Mouse (Mus musculus) MEL (cell line): Measurements from ENCODE around the gene Cand2. TPM values are rescaled to one million over a fixed set of nuclear protein-coding genes. Genes with fewer than 3 reads are reported as not detected.

Source experiments
- DNase-seq: peaks from one replicate; pipeline ENCODE4 v3.0.0; 2011; ENCODE audit warnings: low read depth, low spot score
- H3K27ac ChIP-seq: 2 replicates; pipeline ENCODE4 v1.5.1; 2012; ENCODE audit warnings: low read depth, mild to moderate bottlenecking, control low read depth, low read length, moderate library complexity; ENCODE audit not compliant: control insufficient read depth
- H3K27me3 ChIP-seq, 2 experiments: fragments of 150-350 bp in 1 of 2; sonication (generic) in 1 of 2; 2 replicates each; pipeline ENCODE4 v1.6.1; 2012; ENCODE audit warnings: low read length in 2 of 2, mild to moderate bottlenecking in 2 of 2, improper control_type of control experiment in 1 of 2, moderate library complexity in 1 of 2; ENCODE audit not compliant: insufficient read depth in 2 of 2, control insufficient read depth in 1 of 2
- H3K36me3 ChIP-seq, 2 experiments: 2 replicates each; pipeline ENCODE4 v1.6.1; 2012 to 2014; ENCODE audit warnings: low read length in 2 of 2, improper control_type of control experiment in 1 of 2, inconsistent platforms in 1 of 2, mild to moderate bottlenecking in 1 of 2; ENCODE audit not compliant: insufficient read depth in 2 of 2, control insufficient read depth in 1 of 2
- H3K4me1 ChIP-seq, 2 experiments: fragments of 150-350 bp in 1 of 2; sonication (generic) in 1 of 2; 2 replicates each; pipeline ENCODE4 v1.6.1; 2012; ENCODE audit warnings: low read length in 2 of 2, improper control_type of control experiment in 1 of 2, mild to moderate bottlenecking in 1 of 2; ENCODE audit not compliant: insufficient read depth in 2 of 2, control insufficient read depth in 1 of 2
- H3K4me3 ChIP-seq, 2 experiments: fragments of 150-350 bp in 1 of 2; sonication (generic) in 1 of 2; 2 replicates each; pipeline ENCODE4 v1.5.1; 2012; ENCODE audit warnings: low read depth in 2 of 2, low read length in 2 of 2, mild to moderate bottlenecking in 2 of 2, moderate library complexity in 2 of 2, control low read depth in 1 of 2, improper control_type of control experiment in 1 of 2; ENCODE audit not compliant: control insufficient read depth in 1 of 2, insufficient read depth in 1 of 2
- H3K79me2 ChIP-seq: 2 replicates; pipeline ENCODE4 v1.6.1; 2012; ENCODE audit warnings: mild to moderate bottlenecking, low read length, moderate library complexity; ENCODE audit not compliant: control insufficient read depth, poor library complexity, insufficient read depth
- H3K9ac ChIP-seq: 2 replicates; pipeline ENCODE4 v1.6.1; 2012; ENCODE audit warnings: low read depth, mild to moderate bottlenecking, control low read depth, low read length, moderate library complexity; ENCODE audit not compliant: control insufficient read depth, poor library complexity, severe bottlenecking
- H3K9me3 ChIP-seq: fragments of 150-350 bp; sonication (generic); replicated peaks from 2 replicates; pipeline ENCODE4 v1.6.1; 2012; ENCODE audit warnings: mild to moderate bottlenecking, low read length, improper control_type of control experiment, moderate library complexity; ENCODE audit not compliant: insufficient read depth
- CHD2 ChIP-seq: IDR thresholded peaks from 2 replicates; pipeline ENCODE4 v1.6.1; 2011; ENCODE audit warnings: low read length, improper control_type of control experiment
- CTCF ChIP-seq, 3 experiments: IDR thresholded peaks in 2 of 3; conservative IDR thresholded peaks in 1 of 3; 2 replicates each; pipeline ENCODE4 v1.5.1; 2011 to 2012; ENCODE audit warnings: low read length in 3 of 3, low read depth in 2 of 3, mild to moderate bottlenecking in 2 of 3, improper control_type of control experiment in 1 of 3, inconsistent platforms in 1 of 3, mixed read lengths in 1 of 3, moderate library complexity in 1 of 3; ENCODE audit not compliant: control insufficient read depth in 1 of 3, insufficient read depth in 1 of 3, poor library complexity in 1 of 3, severe bottlenecking in 1 of 3
- ETS1 ChIP-seq: IDR thresholded peaks from 2 replicates; pipeline ENCODE4 v1.6.1; 2012; ENCODE audit warnings: low read depth, mild to moderate bottlenecking, inconsistent platforms, low read length, improper control_type of control experiment, moderate library complexity
- GATA1 ChIP-seq: IDR thresholded peaks from 2 replicates; pipeline ENCODE4 v1.6.1; 2011; ENCODE audit warnings: low read depth, low read length, improper control_type of control experiment
- HCFC1 ChIP-seq: IDR thresholded peaks from 2 replicates; pipeline ENCODE4 v1.6.1; 2012; ENCODE audit warnings: low read depth, mild to moderate bottlenecking, inconsistent platforms, low read length, improper control_type of control experiment, moderate library complexity
- KAT2A ChIP-seq: conservative IDR thresholded peaks from 2 replicates; pipeline ENCODE4 v1.6.1; 2012; ENCODE audit warnings: low read depth, low read length, improper control_type of control experiment, inconsistent platforms
- MEF2A ChIP-seq: IDR thresholded peaks from 2 replicates; pipeline ENCODE4 v1.6.1; 2014; ENCODE audit warnings: low read depth, mild to moderate bottlenecking, inconsistent platforms, low read length, improper control_type of control experiment; ENCODE audit not compliant: poor library complexity, insufficient replicate concordance, severe bottlenecking; ENCODE audit errors: extremely low read depth
- MYB ChIP-seq: IDR thresholded peaks from 2 replicates; pipeline ENCODE4 v1.6.1; 2011; ENCODE audit warnings: mild to moderate bottlenecking, low read depth, low read length, improper control_type of control experiment
- NRF1 ChIP-seq: IDR thresholded peaks from 2 replicates; pipeline ENCODE4 v1.6.1; 2014; ENCODE audit warnings: low read depth, mild to moderate bottlenecking, inconsistent platforms, low read length, improper control_type of control experiment, moderate library complexity; ENCODE audit not compliant: poor library complexity, insufficient read depth, severe bottlenecking
- RAD21 ChIP-seq: IDR thresholded peaks from 2 replicates; pipeline ENCODE4 v1.6.1; 2011; ENCODE audit warnings: mild to moderate bottlenecking, low read depth, low read length, improper control_type of control experiment
- RCOR1 ChIP-seq: IDR thresholded peaks from 2 replicates; pipeline ENCODE4 v1.6.1; 2012; ENCODE audit warnings: low read depth, mild to moderate bottlenecking, inconsistent platforms, low read length, improper control_type of control experiment
- SIN3A ChIP-seq: IDR thresholded peaks from 2 replicates; pipeline ENCODE4 v1.6.1; 2012; ENCODE audit warnings: low read length, improper control_type of control experiment, inconsistent platforms
- TBP ChIP-seq: IDR thresholded peaks from 2 replicates; pipeline ENCODE4 v1.8.0; 2011; ENCODE audit warnings: low read depth, low read length, improper control_type of control experiment
- TCF12 ChIP-seq: IDR thresholded peaks from 2 replicates; pipeline ENCODE4 v1.6.1; 2014; ENCODE audit warnings: low read depth, mild to moderate bottlenecking, inconsistent platforms, low read length, improper control_type of control experiment, moderate library complexity
- USF1 ChIP-seq: IDR thresholded peaks from 2 replicates; pipeline ENCODE4 v1.6.1; 2014; ENCODE audit warnings: low read depth, mild to moderate bottlenecking, inconsistent platforms, low read length, improper control_type of control experiment, moderate library complexity
- USF2 ChIP-seq, 2 experiments: IDR thresholded peaks; 2 replicates each; pipeline ENCODE4 v1.6.1; 2011 to 2012; ENCODE audit warnings: improper control_type of control experiment in 2 of 2, low read length in 2 of 2, borderline replicate concordance in 1 of 2, inconsistent platforms in 1 of 2, low read depth in 1 of 2, mild to moderate bottlenecking in 1 of 2; ENCODE audit not compliant: insufficient read depth in 1 of 2
- ZKSCAN1 ChIP-seq: IDR thresholded peaks from 2 replicates; pipeline ENCODE4 v1.6.1; 2012; ENCODE audit warnings: low read depth, mild to moderate bottlenecking, inconsistent platforms, low read length, improper control_type of control experiment, moderate library complexity
- ZMIZ1 ChIP-seq: IDR thresholded peaks from 2 replicates; pipeline ENCODE4 v1.6.1; 2012; ENCODE audit warnings: low read depth, mild to moderate bottlenecking, inconsistent platforms, low read length, improper control_type of control experiment, moderate library complexity
- polyA plus RNA-seq, 2 experiments: library from polyadenylated mRNA; stranded (reverse) in 1 of 2; unstranded in 1 of 2; fragments of >175 nt in 1 of 2; fragments of >200 nt in 1 of 2; gene quantifications; 2 replicates each; pipeline versions ENCODE4 v1.2.1 to v1.2.4; 2012; ENCODE audit warnings: low replicate concordance in 2 of 2, low read depth in 1 of 2; ENCODE audit not compliant: insufficient read length in 2 of 2, insufficient read depth in 1 of 2, missing spikeins in 1 of 2
- total RNA-seq: library from RNA; depleted of rRNA; stranded (reverse); fragments of 300-350 nt; gene quantifications from 2 replicates; pipeline ENCODE4 v1.2.3, GENCODE M21; 2012

Cand2 gene
- total and polyA plus RNA-seq, 3 experiments = 1.8 to 6.6 TPM; not detected in 1

GRCm38 (mm10) chr6:115727108-115727507, 47.2 kb upstream of the Cand2 start (continued):
- TF ChIP-seq ETS1 = no peak

- TF ChIP-seq MEF2A (no peak), MYB (no peak), NRF1 (no peak)
- no peak for DNase-seq
Measured at GRCm38 (mm10) chr6:115727570-115727969, 46.8 kb upstream of the Cand2 start.

GRCm38 (mm10) chr6:115730560-115731342, 43.6 kb upstream of the Cand2 start:
- Histone ChIP-seq H3K27ac (no peak overlapping the region), H3K9me3 (no peaks in the 10 kb centered on the region), H3K9ac (no peak overlapping the region), H3K4me1 (no peaks in the 10 kb centered on the region), H3K79me2 (no peaks in the 10 kb centered on the region), H3K36me3 (no peaks in the 10 kb centered on the region)
- TF ChIP-seq CHD2 (no peak), HCFC1 (no peak), USF1 (no peak), USF2 (IDR thresholded peaks at IDR 0.05; ENCODE audit: borderline replicate concordance in 1 of 2, insufficient read depth in 1 of 2, low read depth in 1 of 2, low read length in 2 of 2) (no peak), RCOR1 (no peak), KAT2A (no peak), ZKSCAN1 (no peak), GATA1 (no peak), TCF12 (no peak), ZMIZ1 (no peak), RAD21 (no peak), SIN3A (no peak), CTCF (IDR thresholded peaks at IDR 0.05 in 2 of 3, conservative IDR thresholded peaks at IDR 0.05 in 1 of 3; ENCODE audit: control insufficient read depth in 1 of 3, insufficient read depth in 1 of 3, low read depth in 2 of 3, low read length in 3 of 3, poor library complexity in 1 of 3, severe bottlenecking in 1 of 3) (no peak), TBP (no peak), MEF2A (no peak)
- TF ChIP-seq, all 39 proteins: peak for 0
- no peak for DNase-seq
- no peak overlapping the region for H3K4me3 ChIP-seq
- no peaks in the 10 kb centered on the region for H3K27me3 ChIP-seq

More at GRCm38 (mm10) chr6:115727570-115727969, 46.8 kb upstream of the Cand2 start:
- H3K4me3 ChIP-seq = no peak overlapping the region
- H3K79me2 ChIP-seq = no peaks in the 10 kb centered on the region
- no peaks in the 10 kb centered on the region; a peak in 1 of 4 replicates for H3K27me3 ChIP-seq
- no peaks in the 10 kb centered on the region for H3K4me1 ChIP-seq
- no peak overlapping the region for H3K9ac ChIP-seq
- H3K27ac ChIP-seq = no peak overlapping the region
- H3K36me3 ChIP-seq = no peaks in the 10 kb centered on the region
- H3K9me3 ChIP-seq = no peaks in the 10 kb centered on the region
